Mouse (Mus musculus) embryonic facial prominence, embryonic 13.5 days (tissue): ENCODE measurements around the gene Olfr524. TPM values are rescaled to one million over a fixed set of nuclear protein-coding genes. Genes with fewer than 3 reads are reported as not detected.

Source experiments
- polyA plus RNA-seq: library from polyadenylated mRNA; unstranded; fragments of >200 nt; fragmentation: Nextera tagmentation; extraction: Ambion mirVana; gene quantifications from 2 replicates; pipeline ENCODE4 v1.2.1, GENCODE M21; 2015

Gene Olfr524
- polyA plus RNA-seq, 1 experiment from 2014 or later: not detected

Other genes with a start within 250 kb of the Olfr524 start
- 0.85 and 1.1 TPM in 2 replicates for gene 6430531B16Rik, start 227.2 kb downstream of the Olfr524 start, polyA plus RNA-seq
- 2.4 and 3.3 TPM in 2 replicates for gene Adam8, start 213.4 kb downstream of the Olfr524 start, polyA plus RNA-seq
- gene Zfp511, start 169.6 kb downstream of the Olfr524 start, polyA plus RNA-seq: 41.0 and 42.4 TPM in 2 replicates
- gene Tubgcp2, start 169.3 kb downstream of the Olfr524 start, polyA plus RNA-seq: 66.3 and 70.1 TPM in 2 replicates
- 0.20 TPM in 1 of 2 replicates, not detected in the other for gene Msx3, start 156.9 kb downstream of the Olfr524 start, polyA plus RNA-seq
- gene Caly, start 123.4 kb downstream of the Olfr524 start, polyA plus RNA-seq: 3.1 and 4.0 TPM in 2 replicates
- 2.2 TPM in 1 of 2 replicates, not detected in the other for gene Prap1, start 112.6 kb downstream of the Olfr524 start, polyA plus RNA-seq
- gene Fuom, start 103.5 kb downstream of the Olfr524 start, polyA plus RNA-seq: 26.0 and 26.9 TPM in 2 replicates
- gene Paox, start 90.2 kb downstream of the Olfr524 start, polyA plus RNA-seq: 18.1 and 19.2 TPM in 2 replicates
- 170 and 172 TPM in 2 replicates for gene Echs1, start 89.5 kb downstream of the Olfr524 start, polyA plus RNA-seq
- 21.1 and 24.2 TPM in 2 replicates for gene Mtg1, start 68.4 kb downstream of the Olfr524 start, polyA plus RNA-seq
- 0.72 TPM in 2 replicates for gene Sprn, start 51.1 kb downstream of the Olfr524 start, polyA plus RNA-seq
- gene Olfr522, start 41.2 kb downstream of the Olfr524 start, polyA plus RNA-seq: not detected in 2 replicates
- gene Olfr523, start 32.7 kb downstream of the Olfr524 start, polyA plus RNA-seq: 0.07 TPM in 1 of 2 replicates, not detected in the other
- gene Cd163l1, start 12.3 kb upstream of the Olfr524 start, polyA plus RNA-seq: not detected in 2 replicates
- not detected in 2 replicates for gene 5830411N06Rik, start 41.3 kb upstream of the Olfr524 start, polyA plus RNA-seq
- not detected in 2 replicates for gene Olfr525, start 114.9 kb upstream of the Olfr524 start, polyA plus RNA-seq
- gene Olfr527, start 128.1 kb upstream of the Olfr524 start, polyA plus RNA-seq: not detected in 2 replicates
- gene Olfr60, start 155.7 kb upstream of the Olfr524 start, polyA plus RNA-seq: not detected in 2 replicates
- gene Olfr530, start 170.4 kb upstream of the Olfr524 start, polyA plus RNA-seq: not detected in 2 replicates
- not detected in 2 replicates for gene Olfr531, start 197.0 kb upstream of the Olfr524 start, polyA plus RNA-seq
- not detected in 2 replicates for gene Olfr532, start 215.7 kb upstream of the Olfr524 start, polyA plus RNA-seq